Mouse (Mus musculus) stomach, embryonic 14.5 days (tissue): ENCODE data around the gene Nxph4. TPM values are rescaled to one million over a fixed set of nuclear protein-coding genes. Genes with fewer than 3 reads are reported as not detected.

Experiments
- ATAC-seq: fragments of 200-750 bp; cut with Nextera tagmentation; 2 replicates; pipeline ENCODE4 v1.8.0; 2017; ENCODE audit warnings: low read depth, moderate TSS enrichment; ENCODE audit not compliant: insufficient number of reproducible peaks, insufficient read depth, low FRiP score
- H3K27ac ChIP-seq: fragments of 300-500 bp; sonication (generic); 2 replicates; pipeline ENCODE4 v1.5.1; 2014; ENCODE audit warnings: mild to moderate bottlenecking, low read length, moderate library complexity, mixed read lengths
- H3K27me3 ChIP-seq: fragments of 300-500 bp; sonication (generic); 2 replicates; pipeline ENCODE4 v1.6.1; 2014; ENCODE audit warnings: low read length, control low read depth, mixed read lengths; ENCODE audit not compliant: control insufficient read depth, insufficient read depth
- H3K36me3 ChIP-seq: fragments of 300-500 bp; sonication (generic); 2 replicates; pipeline ENCODE4 v1.6.1; 2014; ENCODE audit warnings: mild to moderate bottlenecking, control low read depth, low read length, moderate library complexity, mixed read lengths; ENCODE audit not compliant: control insufficient read depth, insufficient read depth
- H3K4me1 ChIP-seq: fragments of 300-500 bp; sonication (generic); 2 replicates; pipeline ENCODE4 v1.6.1; 2014; ENCODE audit warnings: low read length, control low read depth, mixed read lengths; ENCODE audit not compliant: control insufficient read depth, insufficient read depth
- H3K4me2 ChIP-seq: fragments of 300-500 bp; sonication (generic); replicated peaks from 2 replicates; pipeline ENCODE4 v1.6.1; 2014; ENCODE audit warnings: low read depth, low read length, control low read depth
- H3K4me3 ChIP-seq: fragments of 300-500 bp; sonication (generic); 2 replicates; pipeline ENCODE4 v1.5.1; 2014; ENCODE audit warnings: low read depth, low read length, control low read depth
- H3K9ac ChIP-seq: fragments of 300-500 bp; sonication (generic); replicated peaks from 2 replicates; pipeline ENCODE4 v1.6.1; 2014; ENCODE audit warnings: low read depth, mild to moderate bottlenecking, control low read depth, low read length, moderate library complexity, mixed read lengths
- H3K9me3 ChIP-seq: fragments of 300-500 bp; sonication (generic); 2 replicates; pipeline ENCODE4 v1.6.1; 2016; ENCODE audit warnings: low read depth, low read length, control low read depth; ENCODE audit not compliant: control insufficient read depth
- WGBS: fragments of 180-500 bp; shearing (Covaris S2); extraction: QIAGEN DNeasy Blood & Tissue Kit; methylation state at CpG from one replicate; pipeline ENCODE4 v1.1.7; 2014; 5-methylcytosine and 5-hydroxymethylcytosine counted together
- polyA plus RNA-seq: library from polyadenylated mRNA; unstranded; fragments of >200 nt; fragmentation: Nextera tagmentation; extraction: Ambion mirVana; gene quantifications from 2 replicates; pipeline ENCODE4 v1.2.1, GENCODE M21; 2014

The Nxph4 gene
- polyA plus RNA-seq, 1 experiment from 2014 or later = 4.8 TPM

DNA sequence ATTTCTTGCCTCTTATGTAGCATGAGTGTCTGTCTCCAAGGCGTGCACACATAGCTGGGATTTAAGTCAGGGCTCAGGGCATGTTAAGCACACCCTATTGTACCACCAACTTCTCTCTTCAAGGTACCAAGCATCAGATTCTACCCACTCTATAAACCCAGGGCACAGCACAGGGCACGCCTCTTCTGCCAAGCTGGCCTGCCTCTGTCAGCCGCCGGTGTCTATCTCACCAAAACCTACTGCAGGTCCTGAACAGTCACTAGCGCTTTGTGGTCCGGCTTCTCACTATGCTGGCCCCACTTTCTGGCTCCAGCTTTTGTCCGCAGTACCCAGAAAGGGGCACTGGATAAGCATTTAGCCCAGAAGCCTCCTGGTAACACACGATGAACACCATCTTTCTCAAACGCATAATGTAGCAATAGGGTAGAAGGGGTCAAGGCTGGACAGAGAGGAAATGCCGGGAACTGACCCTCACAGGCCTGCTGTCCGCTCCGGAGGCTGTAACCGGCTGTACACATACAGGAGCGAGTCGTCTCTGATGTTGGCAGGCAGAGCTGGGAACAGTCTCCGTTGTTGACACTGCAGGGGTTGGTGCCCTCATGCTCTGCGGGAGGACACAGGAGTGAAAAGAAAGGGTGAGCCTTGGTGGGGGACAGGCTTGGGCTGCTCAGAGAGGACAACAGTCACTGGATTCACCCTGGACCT is 36.7 kb upstream of the Nxph4 start:
- ATAC-seq = no peak
- Histone ChIP-seq H3K36me3 (peaks cover 80% of the 10 kb centered on the region), H3K27ac (no peak overlapping the region), H3K4me2 (no peak overlapping the region), H3K27me3 (no peaks in the 10 kb centered on the region), H3K9me3 (no peaks in the 10 kb centered on the region), H3K4me3 (no peak overlapping the region), H3K9ac (no peak overlapping the region), H3K4me1 (peaks cover 4% of the 10 kb centered on the region; the same call in 1 of the 2 replicates)
- WGBS = 87% methylated on average over 17 of the region's 17 CpGs

DNA sequence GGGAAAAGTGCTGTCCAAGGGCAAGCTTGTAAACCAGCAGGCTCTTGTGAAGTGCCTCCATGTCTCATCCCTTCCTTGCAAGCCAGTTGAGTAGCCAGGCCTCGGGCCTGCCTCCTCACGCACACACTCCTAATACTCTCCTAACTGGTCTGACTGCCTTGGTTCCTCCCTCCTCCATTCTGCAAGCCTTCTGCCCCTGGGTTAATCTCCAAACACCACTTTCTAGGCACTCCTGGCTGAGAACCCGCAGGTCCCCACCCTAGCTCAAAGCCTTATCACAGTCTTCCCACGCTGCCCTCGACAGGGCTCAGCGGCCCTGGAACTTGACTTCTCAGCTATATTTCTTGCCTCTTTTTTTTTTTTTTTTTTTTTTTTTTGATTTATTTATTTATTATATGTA is 36.0 kb upstream of the Nxph4 start:
- Histone ChIP-seq H3K27me3 (no peaks in the 10 kb centered on the region), H3K9ac (no peak overlapping the region), H3K4me2 (no peak overlapping the region), H3K4me3 (no peak overlapping the region), H3K36me3 (peaks cover 77% of the 10 kb centered on the region), H3K27ac (no peak overlapping the region; the same call in 1 of the 2 replicates), H3K9me3 (no peaks in the 10 kb centered on the region), H3K4me1 (peaks cover 4% of the 10 kb centered on the region; the same call in 1 of the 2 replicates)
- 55% methylated on average over 6 of the region's 6 CpGs for WGBS
- ATAC-seq = peak; percentile 74

DNA sequence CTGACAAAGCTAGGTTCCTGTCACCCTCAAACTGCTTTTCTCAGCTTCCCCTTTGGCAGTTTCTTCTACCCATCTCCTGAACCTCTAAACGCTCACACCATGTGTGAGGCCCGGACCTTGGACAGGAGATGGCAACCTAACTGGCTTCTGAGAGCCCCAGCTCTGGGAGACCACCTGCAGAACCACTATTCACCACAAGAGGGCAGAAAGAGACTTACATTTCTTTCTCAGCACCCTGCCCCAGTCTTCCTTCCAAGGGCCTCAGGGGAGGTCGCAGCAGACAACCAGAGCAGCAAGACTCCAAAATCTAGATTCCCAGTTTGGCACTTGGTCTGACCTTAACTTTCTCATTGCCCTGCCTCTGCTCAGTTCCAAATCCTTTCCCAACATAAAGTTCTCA is 35.1 kb upstream of the Nxph4 start:
- Histone ChIP-seq H3K4me2 (no peak overlapping the region), H3K4me1 (peaks cover 4% of the 10 kb centered on the region; the same call in 1 of the 2 replicates), H3K27me3 (no peaks in the 10 kb centered on the region), H3K27ac (no peak overlapping the region), H3K9ac (no peak overlapping the region), H3K9me3 (no peaks in the 10 kb centered on the region), H3K36me3 (peaks cover 71% of the 10 kb centered on the region), H3K4me3 (no peak overlapping the region)
- no peak; the same call in 1 of the 2 replicates for ATAC-seq
- WGBS = 27% methylated on average over 3 of the region's 3 CpGs

DNA sequence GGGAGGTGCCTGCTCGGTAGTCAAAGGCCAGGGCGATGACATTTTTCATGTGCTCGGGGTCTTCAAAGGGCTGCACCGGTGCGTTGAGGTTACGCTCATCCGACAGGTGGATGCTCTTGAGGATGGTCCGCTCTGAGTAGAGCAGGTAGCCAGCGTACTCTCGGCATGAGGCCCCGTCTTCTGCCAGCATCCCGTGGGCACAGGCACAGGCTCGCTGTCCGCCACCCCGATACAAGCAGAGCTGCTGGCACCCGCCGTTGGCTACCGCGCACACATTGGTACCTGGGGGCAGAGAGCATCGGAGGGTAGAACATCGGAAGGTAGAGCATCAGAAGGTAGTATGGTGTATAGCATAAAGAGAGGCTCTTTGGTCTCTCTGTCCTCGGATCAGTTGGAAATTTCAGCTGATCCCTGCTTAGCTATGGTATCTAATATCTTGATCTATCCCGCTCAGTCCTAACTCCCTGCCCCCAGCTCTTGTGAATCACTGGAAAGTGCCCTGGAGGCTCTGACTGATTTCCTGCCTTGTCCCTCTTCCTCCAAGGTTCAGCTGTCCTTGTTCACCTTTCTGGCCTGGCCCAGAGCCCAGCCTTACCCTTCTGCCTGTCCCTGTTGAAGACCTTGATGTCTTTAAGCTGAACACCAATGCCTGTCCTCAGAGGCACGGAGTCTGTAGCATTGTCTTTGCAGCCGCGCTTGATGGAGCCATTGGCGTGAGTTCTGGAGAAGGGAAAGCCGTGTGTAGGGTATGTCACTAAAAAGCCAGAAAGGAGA is 32.4 kb upstream of the Nxph4 start:
- no peak for ATAC-seq
- Histone ChIP-seq H3K27me3 (no peaks in the 10 kb centered on the region), H3K4me1 (peaks cover 4% of the 10 kb centered on the region; the same call in 1 of the 2 replicates), H3K9me3 (no peaks in the 10 kb centered on the region), H3K36me3 (peaks cover 71% of the 10 kb centered on the region), H3K27ac (no peak overlapping the region), H3K9ac (no peak overlapping the region), H3K4me2 (no peak overlapping the region), H3K4me3 (no peak overlapping the region)
- 93% methylated on average over 28 of the region's 28 CpGs for WGBS

DNA sequence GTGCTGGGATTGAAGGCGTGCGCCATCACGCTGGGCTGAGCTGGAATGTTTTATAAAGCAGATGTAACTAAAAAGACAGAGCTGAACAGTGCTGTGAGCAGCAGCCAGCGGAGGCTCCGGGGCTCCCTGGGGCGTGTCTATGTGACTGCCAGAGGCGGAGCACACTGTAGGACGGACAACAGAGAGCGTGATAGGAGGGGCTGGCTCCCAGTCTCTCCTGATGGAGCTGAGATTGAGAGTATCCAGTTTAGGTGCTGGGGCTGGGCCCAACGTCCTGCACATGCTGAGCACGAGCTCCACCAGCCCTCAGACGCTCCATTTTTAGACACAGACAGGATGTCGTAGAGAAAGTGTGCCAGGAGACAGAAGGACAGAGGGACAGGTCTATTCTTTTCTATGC is 29.9 kb upstream of the Nxph4 start:
- no peaks in the 10 kb centered on the region for H3K27me3 ChIP-seq
- peak; percentile 79; the same call in 1 of the 2 replicates for ATAC-seq
- no peak overlapping the region for H3K4me2 ChIP-seq
- H3K36me3 ChIP-seq = peaks cover 76% of the 10 kb centered on the region
- 52% methylated on average over 13 of the region's 13 CpGs for WGBS
- no peak overlapping the region for H3K9ac ChIP-seq
- H3K4me1 ChIP-seq = no peaks in the 10 kb centered on the region
- H3K4me3 ChIP-seq = no peak overlapping the region
- H3K9me3 ChIP-seq = no peaks in the 10 kb centered on the region
- H3K27ac ChIP-seq = no peak overlapping the region

DNA sequence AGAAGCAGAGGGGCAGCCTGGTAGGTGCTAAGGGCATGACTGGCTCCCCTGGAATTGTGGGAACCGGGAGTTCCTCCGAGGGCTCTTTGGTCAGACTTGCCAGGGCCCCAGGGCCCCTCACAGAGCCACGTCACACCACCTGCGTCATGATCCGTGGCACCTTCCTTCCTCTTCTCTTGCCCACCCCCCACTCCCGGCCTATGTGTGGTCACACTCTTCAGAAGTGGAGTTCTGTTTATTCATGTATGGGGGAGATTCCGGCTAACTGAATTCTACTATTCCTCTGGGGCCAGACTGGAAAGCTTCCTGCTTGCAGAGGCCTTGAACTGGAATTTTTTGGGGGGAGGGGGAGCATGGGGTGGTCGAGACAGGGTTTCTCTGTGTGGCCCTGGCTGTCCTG is 29.5 kb upstream of the Nxph4 start:
- 69% methylated on average over 8 of the region's 8 CpGs for WGBS
- H3K9ac ChIP-seq = no peak overlapping the region
- peaks cover 76% of the 10 kb centered on the region for H3K36me3 ChIP-seq

DNA sequence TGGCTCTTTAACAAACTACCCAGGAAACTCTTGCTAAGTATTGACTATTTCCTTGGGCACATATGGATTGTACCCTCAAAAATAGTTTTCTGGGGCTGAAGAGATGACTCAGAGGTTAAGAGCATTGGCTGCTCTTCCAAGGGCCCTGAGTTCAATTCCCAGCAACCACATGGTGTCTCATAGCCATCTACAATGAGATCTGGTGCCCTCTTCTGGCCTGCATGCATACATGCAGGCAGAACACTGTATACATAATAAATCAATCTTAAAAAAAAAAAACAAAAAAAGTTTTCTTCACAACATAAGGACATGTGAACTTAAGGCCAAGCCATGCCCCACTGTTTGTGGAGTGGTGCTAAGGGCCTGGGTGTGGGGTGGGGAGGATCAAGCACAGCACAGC is 26.8 kb upstream of the Nxph4 start:
- Histone ChIP-seq H3K4me3 (no peak overlapping the region), H3K4me2 (no peak overlapping the region), H3K27ac (no peak overlapping the region), H3K27me3 (no peaks in the 10 kb centered on the region), H3K9ac (no peak overlapping the region), H3K9me3 (no peaks in the 10 kb centered on the region), H3K36me3 (peaks cover 81% of the 10 kb centered on the region), H3K4me1 (no peaks in the 10 kb centered on the region)
- no peak for ATAC-seq

More for the DNA sequence above, 29.5 kb upstream of the Nxph4 start:
- 0 out of 2 replicates have a peak, but pooled peaks have one; percentile 18 for ATAC-seq
- Histone ChIP-seq H3K4me2 (no peak overlapping the region), H3K4me3 (no peak overlapping the region), H3K27ac (0 out of 2 replicates have a peak overlapping the region, but pooled peaks have one; percentile 21), H3K4me1 (no peaks in the 10 kb centered on the region), H3K9me3 (no peaks in the 10 kb centered on the region), H3K27me3 (no peaks in the 10 kb centered on the region)

DNA sequence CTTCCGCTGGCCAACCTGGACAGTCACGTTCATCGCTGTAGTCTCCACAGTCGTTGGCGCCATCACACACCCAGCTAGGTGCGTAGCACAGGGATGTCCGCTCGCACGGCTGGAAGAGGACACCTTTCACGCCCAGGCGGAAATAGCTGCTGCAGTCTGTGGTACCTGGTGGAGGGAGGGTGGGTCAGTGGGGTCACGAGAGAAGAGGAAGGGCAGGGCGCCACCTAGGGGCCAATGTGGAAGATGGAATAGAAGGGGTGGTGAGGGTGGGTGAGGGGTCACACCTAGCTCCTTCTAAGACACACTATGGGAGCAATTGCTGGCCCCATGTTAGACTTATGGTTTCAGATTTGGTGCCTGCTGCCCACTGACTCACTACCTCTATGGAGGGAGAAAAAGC is 23.0 kb upstream of the Nxph4 start:
- Histone ChIP-seq H3K4me2 (no peak overlapping the region), H3K4me1 (no peaks in the 10 kb centered on the region), H3K27ac (no peak overlapping the region), H3K9me3 (no peaks in the 10 kb centered on the region), H3K9ac (no peak overlapping the region), H3K36me3 (peaks cover 88% of the 10 kb centered on the region), H3K27me3 (no peaks in the 10 kb centered on the region), H3K4me3 (no peak overlapping the region)
- ATAC-seq = no peak
- 86% methylated on average over 13 of the region's 13 CpGs for WGBS
